Mouse (Mus musculus) gastrocnemius, adult 8-10 months (tissue): ENCODE data around the gene 1700001P01Rik. TPM values are rescaled to one million over a fixed set of nuclear protein-coding genes. Genes with fewer than 3 reads are reported as not detected.

Source experiments
- DNase-seq, 2 experiments: peaks; one replicate each; pipeline ENCODE4 v3.0.0; 2022; ENCODE audit warnings: low spot score in 2 of 2
- total RNA-seq, 4 experiments: library from RNA; stranded (reverse); gene quantifications; 2 replicates each; pipeline ENCODE4 v1.2.4; 2022

The 1700001P01Rik gene
- total RNA-seq, 4 experiments from 2014 or later: not detected

GRCm38 (mm10) chr11:97809235-97810121, 33.8 kb upstream of the 1700001P01Rik start:
- DNase-seq: no peak

GRCm38 (mm10) chr11:97808621-97809234, 33.0 kb upstream of the 1700001P01Rik start:
- DNase-seq: no peak

DNA sequence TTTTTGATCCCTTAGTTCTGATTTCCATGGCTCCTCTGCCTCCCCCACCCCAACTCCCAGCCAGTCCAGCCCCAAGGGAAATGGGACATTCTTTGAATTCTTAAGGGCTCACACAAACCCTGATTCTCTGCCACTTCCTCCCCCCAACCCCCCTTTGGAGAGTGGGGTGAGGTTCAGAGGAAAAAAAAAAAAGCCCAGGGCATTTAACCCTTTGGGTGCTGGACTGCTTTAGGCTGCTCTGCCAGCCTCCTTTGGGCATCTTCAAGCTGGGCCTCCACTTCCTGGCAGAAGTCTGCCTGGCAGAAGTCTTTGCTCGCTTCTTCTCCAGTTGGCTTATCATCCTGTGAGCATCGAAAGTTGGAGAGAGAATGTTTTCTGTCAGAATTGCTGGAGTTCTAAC, 32.4 kb upstream of the 1700001P01Rik start:
- no peak for DNase-seq

- DNase-seq: no peak
Measured at GRCm38 (mm10) chr11:97807626-97808025, 31.9 kb upstream of the 1700001P01Rik start.

GRCm38 (mm10) chr11:97806613-97806964, 30.9 kb upstream of the 1700001P01Rik start:
- DNase-seq: no peak

GRCm38 (mm10) chr11:97805662-97806612, 30.2 kb upstream of the 1700001P01Rik start:
- DNase-seq: no peak

- DNase-seq: no peak
Measured at GRCm38 (mm10) chr11:97804841-97805661, 29.3 kb upstream of the 1700001P01Rik start.

- no peak for DNase-seq
Measured at GRCm38 (mm10) chr11:97803847-97804246, 28.1 kb upstream of the 1700001P01Rik start.

DNA sequence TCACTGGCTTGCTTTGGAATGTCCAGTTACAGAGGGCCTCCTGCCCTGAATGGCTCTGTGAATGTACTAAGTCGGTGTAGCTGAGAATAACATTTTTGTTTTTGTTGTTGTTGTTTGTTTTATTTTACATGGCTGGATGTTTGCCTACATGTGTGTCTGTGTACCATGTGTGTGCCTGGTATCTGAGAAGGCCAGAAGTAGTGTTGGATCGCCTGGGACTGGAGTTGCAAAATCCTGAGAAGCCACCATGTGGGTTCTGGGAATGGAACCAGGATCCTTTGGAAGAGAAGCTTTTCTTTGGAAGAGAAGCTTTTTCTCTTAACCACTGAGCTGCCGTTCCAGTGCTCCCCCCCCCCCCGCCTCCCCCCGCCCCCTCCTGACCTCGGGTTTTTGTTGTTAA, 26.8 kb upstream of the 1700001P01Rik start:
- DNase-seq: no peak

GRCm38 (mm10) chr11:97802194-97802470, 26.4 kb upstream of the 1700001P01Rik start:
- no peak for DNase-seq

DNA sequence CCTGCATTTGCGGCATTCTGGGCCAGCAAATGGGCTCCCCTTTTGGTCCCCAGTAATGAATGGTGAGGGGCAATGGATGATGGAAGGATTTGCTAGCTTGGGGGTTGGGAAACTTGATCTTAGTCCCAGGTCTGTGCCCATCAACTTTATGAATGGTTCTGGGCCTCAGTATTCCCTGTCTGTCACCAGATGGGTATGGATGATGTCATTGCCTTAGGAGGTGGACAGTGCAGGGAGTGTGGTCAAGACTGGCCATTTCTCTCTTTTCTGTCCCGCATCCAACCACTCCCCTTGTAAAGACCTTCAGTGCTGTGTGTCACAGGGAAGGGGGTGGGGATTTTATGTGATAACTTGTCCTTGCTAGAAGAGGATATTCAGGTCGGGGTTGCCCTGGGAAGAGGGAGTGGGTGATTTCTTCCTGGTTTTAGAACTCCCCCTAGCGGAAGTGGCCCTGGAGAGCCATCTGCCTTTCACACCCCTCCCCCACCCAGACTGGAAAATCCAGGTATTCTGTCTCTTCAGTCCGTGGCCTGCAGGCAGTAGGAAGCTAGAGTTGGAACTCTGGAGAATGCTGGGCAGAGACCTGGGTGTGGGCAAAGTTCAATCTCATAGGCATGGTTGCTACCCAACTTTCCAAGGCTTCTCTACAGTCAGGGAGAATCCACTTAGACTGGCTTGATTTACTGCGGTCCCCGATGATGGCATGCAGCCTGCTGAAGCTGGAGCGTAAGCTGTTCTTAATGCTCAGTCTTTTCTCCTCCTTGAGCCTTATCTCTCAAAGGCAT, 25.9 kb upstream of the 1700001P01Rik start:
- DNase-seq: no peak

DNA sequence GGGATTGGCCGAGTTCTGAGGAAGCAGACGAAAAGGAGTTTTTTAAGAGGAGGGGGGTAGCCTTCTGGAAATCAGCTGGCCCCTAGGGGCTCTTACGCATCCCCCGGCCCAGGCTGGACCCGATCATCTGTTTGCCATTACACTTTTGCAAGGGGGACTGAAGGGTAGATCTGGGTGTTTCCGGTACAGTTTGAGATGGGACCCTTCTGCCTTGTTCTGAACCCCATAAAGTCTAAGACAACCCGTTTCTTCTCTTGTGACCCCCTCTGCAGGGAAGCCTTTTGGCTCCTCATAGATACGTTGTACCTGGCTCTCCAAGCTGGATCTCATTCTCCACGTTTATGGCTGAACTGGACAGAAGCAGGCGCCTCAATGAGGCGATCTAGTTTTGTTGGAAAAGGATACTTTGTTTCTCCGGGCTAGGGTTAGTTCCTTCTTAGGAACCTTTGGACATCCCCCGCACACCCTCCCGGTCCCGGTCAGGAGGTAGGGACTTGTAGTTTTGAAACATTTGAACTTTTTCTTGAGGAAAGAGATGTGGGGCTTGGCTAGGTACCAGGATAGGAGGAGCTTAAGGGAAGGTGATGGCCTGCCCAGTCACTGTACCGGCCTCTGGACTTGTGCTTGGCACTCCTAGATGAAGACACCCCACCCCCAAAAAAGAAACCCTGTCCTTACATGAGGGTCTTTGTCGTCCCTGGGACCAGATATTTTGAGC, 25.1 kb upstream of the 1700001P01Rik start:
- DNase-seq: no peak

- DNase-seq: peak; percentile 50 to 70
Measured at GRCm38 (mm10) chr11:97799994-97800690, 24.4 kb upstream of the 1700001P01Rik start.

DNA sequence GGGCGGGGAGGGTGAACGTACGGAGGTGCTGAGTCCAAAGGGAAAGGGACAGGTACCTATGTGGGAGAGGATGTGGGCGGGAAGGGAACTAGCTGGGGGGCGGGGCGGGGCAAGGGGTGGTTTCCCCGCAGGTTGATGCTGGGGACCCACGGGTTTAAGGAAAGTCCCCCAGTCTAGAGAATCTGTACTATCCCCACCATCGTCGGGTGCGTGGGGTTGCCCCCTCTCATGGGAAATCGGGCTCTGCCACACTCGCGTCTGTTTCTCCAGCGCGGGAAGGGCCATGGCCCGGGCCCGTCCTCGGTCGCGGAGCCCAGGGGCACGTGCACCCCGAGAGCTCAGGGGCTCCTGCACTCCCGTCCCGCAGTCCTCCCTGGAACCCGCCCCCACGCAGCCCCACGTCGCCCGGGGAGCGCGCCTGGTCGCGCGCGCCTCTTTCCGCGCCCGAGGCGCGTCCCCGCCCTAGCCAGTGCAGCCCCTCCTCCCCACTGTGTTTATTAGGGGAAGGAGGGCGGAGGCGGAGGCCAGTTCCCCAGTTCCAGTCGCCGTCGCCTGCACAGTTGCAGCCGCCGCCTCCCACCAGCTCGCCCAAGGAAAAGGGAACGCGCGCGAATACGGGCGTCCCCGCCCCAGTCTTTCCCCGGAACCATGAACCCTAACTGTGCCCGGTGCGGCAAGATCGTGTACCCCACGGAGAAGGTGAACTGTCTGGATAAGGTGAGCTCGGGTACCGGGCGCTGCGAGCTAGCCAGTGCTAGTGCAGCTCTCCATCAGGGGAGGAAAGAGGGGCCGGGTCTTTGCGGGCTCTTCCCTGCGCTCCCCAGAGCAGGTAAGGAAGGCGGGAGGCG, 23.7 kb upstream of the 1700001P01Rik start:
- peak; percentile 74 to 77 for DNase-seq

DNA sequence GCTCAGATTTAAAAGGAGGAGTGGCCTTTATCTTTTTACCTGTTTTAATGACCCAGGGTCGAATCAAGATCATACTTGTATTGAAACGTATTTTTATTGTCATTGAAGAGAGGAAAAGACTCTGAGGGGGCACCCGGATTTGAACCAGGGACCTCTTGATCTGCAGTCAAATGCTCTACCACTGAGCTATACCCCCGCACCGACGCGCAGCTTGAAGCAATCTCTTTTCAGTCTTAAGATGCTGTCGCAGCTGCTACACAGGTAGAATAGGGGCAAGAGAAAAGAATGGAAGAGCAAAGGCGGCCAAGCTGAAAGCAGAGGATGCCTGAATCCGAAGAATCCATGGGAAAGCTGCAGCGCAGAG, 23.0 kb upstream of the 1700001P01Rik start, which contains the start of gene Lasp1:
Gene Lasp1, plus strand, starts transcription at position 219 of the 364 bp plus-strand sequence.
- peak; percentile 78 to 83 for DNase-seq

GRCm38 (mm10) chr11:97798083-97798435, 22.3 kb upstream of the 1700001P01Rik start:
- DNase-seq: no peak

- peak in 1 of 2 experiments; percentile 46 for DNase-seq
Measured at GRCm38 (mm10) chr11:97797369-97798082, 21.8 kb upstream of the 1700001P01Rik start.
